24 mouse cellular contexts compared by ENCODE assay signal in genomic region chr16:90599329-90599870, GRCm38 (mm10).
DNase-seq lines count a peak whose midpoint lies in the region; ATAC-seq lines count a peak whose summit lies in the region.
"Had no signal": no experiment of that assay in that cellular context is flagged by ENCODE, and none has a peak within 500 bp of the region (broad histone marks: within the 10 kb centered on the region; RNA-seq: fewer than 3 reads in every experiment).

No protein-coding gene starts in this region.

- H3K27ac ChIP-seq in embryonic facial prominence, embryonic 15.5 days (replicated peaks), result peak overlapping the region; percentile 2; the same call in 1 of the 2 replicates
- H3K27ac ChIP-seq: forebrain, embryonic 12.5 days; hindbrain, embryonic 13.5 days; liver, embryonic 14.5 days; lung, embryonic 15.5 days; midbrain, embryonic 10.5 days had no signal

- 64% methylated on average over 7 of the region's 7 CpGs for WGBS in embryonic facial prominence, embryonic 15.5 days

- no peaks in the 10 kb centered on the region for H3K9me3 ChIP-seq in embryonic facial prominence, embryonic 15.5 days (replicated peaks)
- H3K9me3 ChIP-seq: lung, embryonic 15.5 days had no signal

- no peak overlapping the region for H3K9ac ChIP-seq in embryonic facial prominence, embryonic 15.5 days
- H3K9ac ChIP-seq: forebrain, embryonic 12.5 days; heart, embryonic 12.5 days; hindbrain, embryonic 13.5 days; liver, embryonic 14.5 days; lung, embryonic 15.5 days had no signal

- DNase-seq in cerebellum, postnatal 10 days, result peak; percentile 33 to 35
- DNase-seq in cerebellum, adult 11 months, result no peak
- DNase-seq in left cerebral cortex, postnatal 25 days (ENCODE audit: low spot score in 2 of 2), result peak; percentile 21 to 77
- DNase-seq in left cerebral cortex, adult 8-10 months (ENCODE audit: low spot score in 2 of 2), result no peak
- DNase-seq in cerebellum, postnatal 14 days, result peak; percentile 44 to 57
- DNase-seq in urinary bladder, adult 18-20 months (ENCODE audit: low spot score in 2 of 2), result no peak
- DNase-seq: adrenal gland, postnatal 36 days; embryo, embryonic 11 days; gastrocnemius, postnatal 10 days; heart, adult 11 months; heart, postnatal 14 days; kidney, adult 8-10 months; kidney, postnatal 14 days; lung, postnatal 4 days; spleen, adult 18-20 months; thymus, adult 2 months had no signal

- no peaks in the 10 kb centered on the region for H3K27me3 ChIP-seq in embryonic facial prominence, embryonic 15.5 days
- H3K27me3 ChIP-seq: forebrain, embryonic 12.5 days; heart, embryonic 12.5 days; hindbrain, embryonic 13.5 days; lung, embryonic 15.5 days had no signal

- intact Hi-C loops in left cerebral cortex, postnatal 25 days (cut with DNase I), result no loop called here

- H3K4me3 ChIP-seq in embryonic facial prominence, embryonic 15.5 days (replicated peaks), result no peak overlapping the region
- H3K4me3 ChIP-seq: forebrain, embryonic 12.5 days; heart, embryonic 12.5 days; hindbrain, embryonic 13.5 days; lung, embryonic 15.5 days; midbrain, embryonic 10.5 days had no signal

- no peaks in the 10 kb centered on the region for H3K4me1 ChIP-seq in embryonic facial prominence, embryonic 15.5 days
- H3K4me1 ChIP-seq: forebrain, embryonic 12.5 days; heart, embryonic 12.5 days; hindbrain, embryonic 13.5 days; lung, embryonic 15.5 days; midbrain, embryonic 10.5 days had no signal

- no peak overlapping the region for H3K4me2 ChIP-seq in embryonic facial prominence, embryonic 15.5 days (replicated peaks)
- H3K4me2 ChIP-seq: forebrain, embryonic 12.5 days; heart, embryonic 12.5 days; hindbrain, embryonic 13.5 days; lung, embryonic 15.5 days had no signal

- ATAC-seq in embryonic facial prominence, embryonic 15.5 days (ENCODE audit: insufficient number of reproducible peaks, low FRiP score, low TSS enrichment, low read depth), result no peak
- ATAC-seq: inflammation-experienced regulatory T-cells, adult 6 months had no signal

- H3K36me3 ChIP-seq in embryonic facial prominence, embryonic 15.5 days, result no peaks in the 10 kb centered on the region
- H3K36me3 ChIP-seq: forebrain, embryonic 12.5 days; heart, embryonic 12.5 days; hindbrain, embryonic 13.5 days; lung, embryonic 15.5 days; midbrain, embryonic 10.5 days had no signal

Comparison
In these comparisons a context has a peak if more than half of its experiments do, and no peak if none do; other contexts are left out.
1. DNase-seq: peak in cerebellum, postnatal 10 days (2 of 2), left cerebral cortex, postnatal 25 days (2 of 2) and cerebellum, postnatal 14 days (2 of 2); none in cerebellum, adult 11 months (single experiment), left cerebral cortex, adult 8-10 months (0 of 2) and urinary bladder, adult 18-20 months (0 of 2).